Mouse (Mus musculus) gastrocnemius, postnatal 25 days (tissue): ENCODE measurements around the gene Map3k4. TPM values are rescaled to one million over a fixed set of nuclear protein-coding genes. Genes with fewer than 3 reads are reported as not detected.
A peak's percentile ranks its signal among the peaks of the same experiment; 100 is the strongest.

Experiments
- DNase-seq: peaks from one replicate; pipeline ENCODE4 v3.0.0; 2022
- total RNA-seq, 2 experiments: library from RNA; stranded (reverse); gene quantifications; 1 replicate in 1 of 2; 2 replicates in 1 of 2; pipeline ENCODE4 v1.2.3; 2021

Map3k4 gene
- total RNA-seq, 2 experiments from 2014 or later, result 25.5 to 25.7 TPM

DNA sequence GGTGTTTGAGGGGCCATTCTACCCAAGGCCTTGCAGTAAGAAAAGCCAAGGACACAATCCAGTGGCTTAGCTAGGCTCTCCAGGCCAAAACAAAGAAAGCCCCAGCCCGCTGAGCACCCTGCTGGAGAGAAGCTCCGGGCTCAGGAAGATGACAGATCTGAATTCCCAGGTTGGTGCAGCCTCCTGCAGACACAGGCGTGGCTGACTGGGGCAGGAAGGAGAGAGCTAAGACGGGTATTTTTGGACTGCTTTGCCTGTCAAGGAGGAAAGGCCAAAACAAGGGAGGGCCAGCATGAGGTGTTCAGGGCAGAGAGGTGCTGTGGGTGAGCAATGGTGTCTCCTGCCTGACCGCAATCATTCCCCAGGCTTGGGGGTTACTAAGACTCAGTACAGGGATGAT lies 94.9 kb downstream of the Map3k4 start:
- no peak for DNase-seq

DNA sequence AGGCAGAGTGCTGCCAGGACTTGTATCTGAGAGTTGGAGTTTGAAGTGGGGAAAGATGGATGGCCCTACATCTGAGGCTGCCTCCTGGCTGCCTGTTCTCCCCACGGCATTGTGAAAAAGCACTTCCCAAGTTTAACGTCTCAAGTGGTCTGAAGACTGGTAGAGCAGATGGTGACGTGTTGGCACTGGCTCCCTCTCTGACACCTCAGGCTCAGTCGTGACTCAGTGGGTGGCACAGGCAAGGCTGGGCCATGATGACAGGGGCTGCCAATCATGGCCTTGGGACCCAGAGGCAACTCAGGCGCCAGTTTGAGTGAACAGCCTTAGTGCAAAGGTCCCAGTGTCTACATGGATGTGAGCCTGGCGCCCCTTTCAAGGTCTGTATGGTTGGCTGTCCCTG lies 96.7 kb downstream of the Map3k4 start:
- no peak for DNase-seq

DNA sequence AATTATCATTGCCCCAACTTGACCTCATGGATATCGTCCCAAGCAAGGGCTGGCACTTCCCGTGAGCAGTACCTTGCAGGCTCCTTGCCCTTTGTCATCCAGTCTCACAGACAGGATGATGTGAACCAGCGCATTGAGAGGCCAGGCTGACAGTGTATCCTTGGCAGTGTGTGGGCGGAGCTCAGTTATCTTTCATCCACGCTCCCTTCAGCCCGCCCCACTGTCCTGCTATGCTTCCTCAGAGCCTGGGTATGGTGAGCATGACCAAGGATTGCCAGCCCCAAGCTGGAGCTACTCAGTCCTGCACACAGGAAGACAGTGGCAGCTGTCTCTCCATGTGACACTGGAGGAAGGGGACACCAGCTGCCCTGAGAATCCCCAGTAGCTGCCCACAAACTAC lies 102.4 kb downstream of the Map3k4 start:
- DNase-seq, result no peak

DNA sequence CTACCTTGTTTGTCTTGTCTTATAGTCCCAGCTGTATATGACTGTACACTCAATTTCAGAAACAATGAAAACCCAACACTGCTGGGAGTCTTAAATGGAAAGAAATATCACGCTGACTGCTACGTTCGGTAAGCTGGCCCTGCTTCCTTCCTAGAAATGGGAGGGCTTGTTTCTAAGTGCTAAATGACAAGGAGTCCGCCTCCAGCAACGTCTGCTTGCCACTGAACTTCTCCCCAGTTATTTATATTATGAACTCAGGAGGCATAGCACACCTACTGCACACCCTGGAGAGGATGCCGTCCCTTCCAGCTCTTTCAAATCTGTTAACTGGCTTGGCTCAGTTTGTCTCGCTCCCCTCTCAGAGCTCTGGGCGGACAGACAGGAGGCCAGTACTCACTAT lies 105.2 kb downstream of the Map3k4 start:
- no peak for DNase-seq

DNA sequence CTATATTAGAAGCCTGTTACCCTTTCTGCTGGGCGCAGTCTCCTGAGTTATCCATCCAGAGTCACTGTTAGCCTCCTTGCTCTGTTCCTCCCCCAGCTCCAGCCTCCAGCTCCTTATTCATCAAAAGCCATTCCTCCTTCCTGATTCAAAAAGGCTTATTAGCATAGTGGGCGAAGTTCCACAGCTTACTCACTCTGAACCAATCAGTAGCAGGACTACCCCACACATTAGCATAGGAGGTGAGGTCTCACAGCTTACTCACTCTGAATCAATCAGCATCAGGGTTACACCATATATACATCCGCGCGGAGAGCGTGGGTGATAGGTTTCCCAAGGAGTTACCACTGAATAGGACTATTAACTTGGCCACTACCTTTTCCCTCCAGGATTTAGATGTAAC lies 106.3 kb downstream of the Map3k4 start:
- no peak for DNase-seq

DNA sequence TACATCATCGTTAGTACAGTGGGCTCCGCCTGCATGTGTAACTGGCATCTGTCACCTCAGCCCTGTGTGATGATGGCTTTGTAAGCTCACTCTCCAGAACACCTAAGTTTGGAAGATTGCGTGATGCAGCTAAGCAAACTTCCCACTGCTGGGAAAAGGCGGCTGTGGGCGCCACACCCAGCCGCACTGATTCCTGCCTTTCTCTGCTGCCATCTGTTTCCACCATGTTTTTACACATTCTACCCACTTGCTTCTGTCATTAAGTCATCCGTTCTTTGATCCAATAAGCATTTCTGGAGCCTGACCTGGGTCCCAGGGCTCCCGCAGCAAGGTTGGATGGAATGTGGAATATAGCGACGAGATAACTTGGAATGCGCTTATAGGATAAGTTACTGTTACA lies 106.7 kb downstream of the Map3k4 start:
- DNase-seq, result no peak

DNA sequence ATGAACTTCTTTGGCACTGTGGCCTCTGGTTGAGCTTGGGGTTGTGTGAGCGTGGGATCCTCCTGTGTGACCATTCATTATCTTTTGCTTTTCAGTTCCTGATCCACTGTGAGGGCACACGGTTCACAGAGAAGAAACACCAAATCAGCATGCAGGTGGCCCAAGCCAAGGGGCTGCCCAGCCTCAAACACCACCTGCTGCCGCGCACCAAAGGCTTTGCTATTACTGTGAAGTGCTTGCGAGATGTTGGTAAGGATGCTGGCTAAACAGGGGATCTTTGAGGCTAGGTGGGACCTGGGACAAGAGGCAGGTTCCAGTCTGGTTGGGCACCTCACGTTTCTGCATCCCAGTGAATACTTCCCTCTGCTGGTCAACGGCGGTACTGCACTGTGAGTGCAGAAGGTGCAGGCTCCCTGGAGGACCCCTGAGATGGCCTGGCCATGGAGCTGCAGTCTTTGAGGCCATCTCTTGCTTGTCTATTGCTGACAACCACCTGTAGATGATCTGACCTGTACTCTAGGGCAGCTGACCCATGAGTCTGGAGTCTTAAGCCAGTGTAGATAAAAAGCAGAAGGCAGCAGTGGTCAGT lies 108.0 kb downstream of the Map3k4 start:
- DNase-seq, result peak; percentile 62

DNA sequence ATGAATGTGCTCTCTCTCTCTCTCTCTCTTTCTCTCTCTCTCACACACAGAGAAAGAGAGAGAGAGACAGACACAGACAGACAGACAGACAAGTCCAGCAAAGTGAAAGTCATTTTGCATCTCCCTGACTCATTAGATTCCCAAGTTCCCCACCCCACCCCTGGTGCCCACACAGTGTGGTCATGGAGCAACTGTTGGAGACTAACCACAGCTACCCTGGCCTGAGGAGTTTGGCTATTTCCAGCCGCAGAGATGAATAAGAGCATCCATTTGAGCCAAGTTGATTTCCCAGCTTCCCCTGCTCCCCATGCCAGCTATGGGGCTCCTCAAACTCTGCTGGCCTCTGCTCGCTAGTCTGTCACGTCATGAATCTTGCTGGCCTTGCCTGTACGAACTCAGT lies 109.1 kb downstream of the Map3k4 start:
- DNase-seq, result no peak

DNA sequence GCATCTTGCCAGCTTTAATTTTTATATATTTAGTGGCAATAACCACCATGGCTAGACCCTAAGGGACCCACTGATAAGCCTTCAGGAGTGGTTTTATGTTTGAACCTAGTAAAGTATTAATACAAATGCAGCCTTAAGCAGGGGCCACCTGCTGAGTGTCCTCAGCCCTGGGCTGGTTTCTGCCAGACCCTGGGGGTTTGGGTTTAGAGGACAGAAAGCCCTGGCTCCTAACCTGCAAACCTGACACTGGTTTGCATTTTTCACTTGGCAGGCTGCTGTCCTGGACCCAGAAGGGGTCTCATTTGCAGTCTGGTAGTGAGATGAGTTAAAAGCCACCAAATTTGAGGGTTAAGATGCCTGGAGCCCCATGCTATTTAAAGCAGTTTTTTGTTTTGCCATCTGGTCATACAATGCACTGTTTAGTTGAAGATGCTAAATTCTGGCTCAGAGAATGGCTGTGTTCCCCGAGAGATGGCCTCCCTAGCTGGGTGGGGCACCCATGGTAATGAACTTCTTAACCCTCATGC lies 111.5 kb downstream of the Map3k4 start:
- DNase-seq, result no peak

DNA sequence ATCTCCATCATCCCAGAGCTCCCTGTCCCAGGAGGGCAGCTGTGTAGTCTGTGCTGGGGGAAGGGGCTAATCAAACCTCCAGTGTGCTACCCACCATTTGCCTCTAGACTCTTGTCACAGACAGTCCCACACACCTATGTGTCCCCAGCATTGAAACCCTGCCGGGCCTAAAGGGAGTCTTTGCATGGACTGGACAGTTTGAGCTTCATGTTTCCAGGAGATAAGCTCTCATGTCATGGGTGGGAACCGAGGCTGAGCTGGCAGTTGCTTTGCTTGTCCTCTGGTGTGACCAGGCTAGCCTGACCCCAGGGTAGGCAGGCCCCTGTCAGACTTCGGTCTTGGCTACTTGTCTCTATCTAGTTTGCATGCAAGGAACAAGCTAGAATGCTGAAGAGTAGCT lies 112.3 kb downstream of the Map3k4 start:
- DNase-seq, result no peak

DNA sequence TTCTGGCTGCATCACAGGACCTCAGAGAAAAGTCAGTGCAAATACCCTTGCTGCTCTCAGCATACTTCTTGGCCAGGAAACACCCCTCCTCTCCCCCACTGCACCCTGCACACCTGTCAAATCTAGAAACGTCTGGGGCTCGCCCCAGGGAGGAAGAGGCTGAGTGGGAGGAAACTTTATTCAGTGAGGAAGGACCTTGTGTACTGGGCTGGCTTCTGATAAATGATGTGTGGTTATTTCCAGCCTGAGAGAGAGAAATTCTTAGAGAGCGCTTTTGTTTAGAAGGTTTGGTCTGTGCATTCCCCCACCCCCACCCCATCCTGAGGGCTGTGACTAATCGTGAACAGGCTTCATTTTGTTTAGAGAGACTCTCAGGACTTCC lies 112.9 kb downstream of the Map3k4 start:
- no peak for DNase-seq

DNA sequence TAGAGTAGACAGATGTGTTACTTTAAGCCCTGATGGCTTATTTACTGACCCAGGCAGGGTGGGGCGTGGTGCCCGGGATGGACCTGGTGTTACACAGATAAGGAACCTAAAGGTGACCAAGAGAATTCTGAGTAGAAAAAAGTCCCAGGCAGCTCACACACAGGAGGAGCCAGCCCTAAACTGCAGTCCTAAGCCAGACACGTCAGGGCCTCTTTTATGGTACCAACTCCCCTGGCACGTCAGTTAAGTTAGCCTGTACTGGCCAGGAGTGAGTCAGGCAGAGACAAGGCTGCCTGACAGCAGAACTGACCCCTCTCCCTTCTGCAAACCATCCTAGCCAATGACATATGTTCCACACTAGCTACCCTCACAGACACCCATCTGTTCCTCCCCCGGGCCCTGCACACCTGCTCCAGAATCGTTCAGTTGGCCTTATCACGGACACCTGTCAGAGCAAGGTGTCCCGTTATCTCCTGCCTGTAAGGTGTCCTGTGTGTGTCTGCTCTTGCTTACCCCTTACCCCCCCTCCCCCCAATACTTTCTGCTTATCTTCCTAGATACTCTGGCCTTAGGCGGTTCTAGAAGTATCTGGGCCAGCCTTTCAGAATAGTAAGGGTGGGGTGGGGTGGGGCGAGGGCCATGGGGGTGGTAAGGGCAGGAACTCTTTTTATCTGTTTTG lies 113.4 kb downstream of the Map3k4 start:
- no peak for DNase-seq

DNA sequence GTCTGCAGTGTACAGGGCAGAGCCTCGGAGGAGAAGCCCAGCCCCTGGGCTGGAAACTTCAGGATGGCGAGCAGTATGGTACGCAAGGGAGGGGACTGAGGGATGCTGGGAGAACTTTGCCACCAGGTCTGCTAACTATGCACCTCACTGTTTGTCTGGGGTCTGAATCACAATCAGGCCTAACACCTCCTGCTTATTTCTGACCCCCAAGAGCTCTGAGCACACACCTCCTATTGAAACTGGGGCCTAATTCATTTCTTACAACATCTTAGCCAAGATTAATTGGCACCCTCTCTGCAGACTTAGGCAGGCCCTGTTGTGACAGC lies 113.9 kb downstream of the Map3k4 start:
- DNase-seq, result no peak

DNA sequence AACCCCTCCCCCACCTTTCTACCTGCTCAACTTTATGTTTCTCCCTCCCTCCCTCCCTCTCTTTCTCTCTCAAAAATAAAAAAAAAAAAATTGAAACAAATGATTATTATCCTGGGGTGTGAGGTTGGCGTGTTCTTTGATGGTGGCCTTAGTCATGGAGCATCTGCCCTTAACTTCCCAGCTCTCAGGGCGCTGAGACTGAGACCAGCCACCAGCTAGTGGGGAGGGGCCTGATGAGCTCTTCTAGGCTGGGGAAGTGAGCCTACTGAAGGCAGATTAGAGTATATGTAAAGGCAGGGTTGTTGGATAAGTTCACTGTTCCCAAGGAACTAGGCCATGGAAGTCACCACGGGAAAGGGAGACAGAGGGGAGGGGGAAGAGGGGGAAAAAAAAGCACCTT lies 114.3 kb downstream of the Map3k4 start:
- no peak for DNase-seq

DNA sequence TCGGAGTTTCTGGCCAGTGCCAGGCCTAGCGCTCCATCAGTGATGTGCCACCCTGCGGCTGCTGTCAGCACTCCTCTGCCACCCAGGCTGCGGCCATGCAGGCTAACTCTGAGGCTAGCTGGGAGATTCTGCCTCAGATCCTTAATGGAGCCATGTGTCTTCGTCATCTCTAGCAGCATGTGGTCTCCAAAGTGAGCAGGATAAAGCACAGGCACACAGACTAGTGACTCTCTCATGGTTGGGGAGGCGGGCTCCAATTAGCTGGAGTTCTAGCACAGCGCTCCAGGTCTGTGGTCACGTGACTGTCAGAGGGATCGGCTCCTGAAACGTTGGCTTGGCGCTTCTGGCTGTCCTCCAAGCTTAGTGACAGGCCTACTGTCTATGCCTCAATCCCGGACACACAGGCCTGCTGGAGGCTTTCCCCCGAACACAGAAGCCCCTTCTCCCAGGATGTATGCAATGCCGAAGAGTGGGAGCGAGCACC lies 115.1 kb downstream of the Map3k4 start:
- DNase-seq, result no peak

DNA sequence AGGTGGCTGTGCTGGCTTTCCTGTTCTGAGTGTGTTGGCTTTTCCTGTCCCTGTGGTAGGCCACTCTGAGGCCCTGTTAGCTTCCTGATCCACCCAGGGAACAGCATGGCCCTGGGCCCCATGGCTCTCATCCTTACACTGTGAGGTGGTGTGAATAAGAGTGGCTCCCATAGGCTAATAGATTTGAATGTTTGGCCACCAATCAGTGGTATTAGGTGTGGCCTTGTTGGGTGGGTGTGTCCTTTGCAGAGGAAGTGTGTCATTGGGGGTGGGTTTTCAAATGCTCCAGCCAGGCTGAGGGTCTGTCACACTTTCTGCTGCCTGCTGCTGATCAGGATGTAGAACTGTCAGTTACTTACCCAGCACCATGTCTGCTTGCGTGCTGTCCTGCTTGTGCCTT lies 117.5 kb downstream of the Map3k4 start:
- no peak for DNase-seq

DNA sequence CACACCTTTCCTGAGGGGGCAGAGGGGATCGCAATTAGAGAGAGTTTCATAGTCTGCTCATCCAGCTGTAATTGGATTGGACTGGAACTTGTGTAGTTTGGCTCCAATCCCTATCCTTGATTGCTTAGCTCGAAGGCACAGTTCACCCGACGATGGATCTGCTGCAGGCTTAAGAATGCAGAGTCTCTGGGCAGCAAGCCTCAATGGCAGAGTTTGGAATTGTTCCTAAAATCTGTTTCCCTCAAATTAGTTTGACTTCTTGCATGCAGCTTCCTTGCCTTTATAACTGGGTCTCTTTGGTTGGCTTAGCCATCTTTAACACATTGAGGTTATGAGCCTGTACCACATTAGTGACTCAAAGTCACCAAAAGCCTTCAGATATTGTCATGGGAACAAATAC lies 118.7 kb downstream of the Map3k4 start:
- DNase-seq, result no peak

DNA sequence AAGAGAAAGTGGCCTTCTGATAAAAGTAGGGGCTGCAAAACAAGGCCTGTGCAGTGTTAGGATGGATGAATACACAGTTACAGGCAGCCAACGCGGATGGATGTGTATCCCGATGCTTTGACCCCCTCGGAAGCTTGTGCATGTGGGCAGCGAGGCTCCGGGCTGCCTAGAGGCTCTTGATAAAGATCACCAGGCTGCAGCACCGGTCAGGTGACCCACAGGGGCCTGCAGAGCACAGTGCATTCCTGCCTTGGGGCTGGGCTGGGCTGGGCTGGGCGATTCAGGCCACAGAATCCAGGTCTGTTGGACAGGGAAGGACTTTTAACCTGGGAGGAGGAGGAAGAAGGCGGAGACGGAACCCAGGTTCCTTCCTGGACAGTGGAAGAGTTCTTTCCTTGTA lies 123.0 kb downstream of the Map3k4 start:
- no peak for DNase-seq

DNA sequence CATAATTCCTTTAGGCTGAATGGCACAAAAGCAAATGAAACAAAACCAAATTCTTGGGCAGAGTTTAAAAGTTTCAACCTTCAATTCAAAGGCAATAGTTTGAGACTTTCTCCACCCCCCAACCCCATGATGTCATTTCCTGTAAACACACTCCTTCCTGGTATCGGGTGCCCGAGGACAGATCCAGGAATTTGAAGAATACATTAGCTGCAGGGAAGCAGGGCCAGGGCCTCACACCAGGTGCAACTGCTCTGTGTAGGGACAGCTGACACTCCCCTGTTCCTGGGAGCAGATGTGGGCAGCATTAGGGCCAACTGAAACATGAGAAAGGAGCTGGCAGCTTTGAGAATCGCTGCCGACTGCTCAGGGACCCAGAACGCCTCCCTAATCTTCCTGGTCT lies 123.5 kb downstream of the Map3k4 start:
- peak; percentile 21 for DNase-seq

DNA sequence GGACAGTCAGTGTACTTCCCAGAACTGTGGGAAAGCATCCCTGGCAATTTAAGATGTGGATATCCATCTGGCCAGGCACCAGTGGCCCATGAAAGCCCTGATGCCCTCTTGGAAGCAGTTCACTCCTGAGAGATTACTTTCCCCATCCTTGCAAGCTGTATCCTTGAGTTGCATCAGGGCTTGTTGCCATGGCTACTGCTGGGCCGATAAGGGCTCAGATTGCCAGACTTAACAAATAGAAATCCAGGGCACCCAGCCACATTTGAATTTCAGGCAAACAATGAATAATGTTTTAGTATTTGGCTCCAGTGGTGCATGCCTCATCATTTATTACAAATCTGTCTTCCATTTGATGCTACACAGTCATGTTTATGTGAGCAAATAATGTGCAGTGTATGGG lies 130.8 kb downstream of the Map3k4 start:
- no peak for DNase-seq

DNA sequence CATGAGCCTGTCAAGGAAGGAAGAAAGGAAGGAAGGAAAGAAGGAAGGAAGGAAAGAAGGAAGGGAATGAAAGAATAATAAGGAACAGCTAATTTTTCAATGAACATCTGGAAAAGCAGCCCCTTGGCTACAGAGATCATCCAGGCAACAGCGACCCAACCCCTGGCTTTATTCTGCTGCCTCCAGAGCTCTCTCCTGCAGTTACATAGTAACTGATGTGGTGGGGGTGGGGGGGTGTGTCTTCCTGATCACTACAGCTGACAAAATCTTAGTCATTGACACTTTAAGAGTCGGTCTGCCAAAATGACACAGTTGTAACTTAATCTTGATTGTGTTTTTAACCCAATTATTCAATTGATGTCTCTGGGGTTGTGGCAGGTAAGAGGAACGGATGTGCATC lies 132.3 kb downstream of the Map3k4 start:
- no peak for DNase-seq

DNA sequence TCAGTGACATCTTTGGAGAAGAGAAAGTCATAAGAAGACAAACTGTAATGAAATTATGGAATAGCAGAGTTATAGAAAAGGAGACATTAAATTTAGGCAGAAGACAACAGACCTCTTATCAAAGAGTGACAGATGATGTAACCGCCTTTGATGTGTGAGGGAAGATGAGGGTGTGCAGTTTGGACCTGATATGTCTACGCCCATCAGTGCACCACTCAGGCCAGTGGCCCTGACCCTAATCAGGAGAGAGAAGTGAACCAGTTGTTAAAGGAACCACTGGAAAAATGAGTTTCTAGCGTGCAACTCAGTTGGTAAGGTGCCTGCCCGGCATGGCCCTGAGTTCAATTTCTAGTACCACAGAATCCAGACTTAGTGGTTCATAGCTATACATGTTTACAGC lies 132.7 kb downstream of the Map3k4 start:
- DNase-seq, result no peak

DNA sequence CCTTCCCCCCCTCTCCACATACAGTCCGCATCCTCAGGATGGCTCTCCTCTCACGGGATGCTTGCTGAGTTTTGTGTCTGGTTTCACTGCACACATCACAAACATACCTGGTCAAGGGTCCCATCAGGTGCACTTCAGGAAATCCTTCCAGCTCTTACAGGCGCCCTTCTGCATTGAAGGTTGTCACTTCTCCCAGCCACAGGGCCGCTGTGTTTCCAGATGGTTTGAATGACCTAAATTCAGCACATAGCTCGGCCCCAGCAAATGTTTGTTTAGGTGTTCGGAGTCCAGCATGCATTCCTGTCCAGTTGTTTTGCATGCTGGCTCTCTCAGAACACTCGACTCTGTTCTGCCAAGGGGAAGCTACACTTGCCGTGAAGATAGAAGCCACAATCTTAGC lies 134.3 kb downstream of the Map3k4 start:
- no peak for DNase-seq

DNA sequence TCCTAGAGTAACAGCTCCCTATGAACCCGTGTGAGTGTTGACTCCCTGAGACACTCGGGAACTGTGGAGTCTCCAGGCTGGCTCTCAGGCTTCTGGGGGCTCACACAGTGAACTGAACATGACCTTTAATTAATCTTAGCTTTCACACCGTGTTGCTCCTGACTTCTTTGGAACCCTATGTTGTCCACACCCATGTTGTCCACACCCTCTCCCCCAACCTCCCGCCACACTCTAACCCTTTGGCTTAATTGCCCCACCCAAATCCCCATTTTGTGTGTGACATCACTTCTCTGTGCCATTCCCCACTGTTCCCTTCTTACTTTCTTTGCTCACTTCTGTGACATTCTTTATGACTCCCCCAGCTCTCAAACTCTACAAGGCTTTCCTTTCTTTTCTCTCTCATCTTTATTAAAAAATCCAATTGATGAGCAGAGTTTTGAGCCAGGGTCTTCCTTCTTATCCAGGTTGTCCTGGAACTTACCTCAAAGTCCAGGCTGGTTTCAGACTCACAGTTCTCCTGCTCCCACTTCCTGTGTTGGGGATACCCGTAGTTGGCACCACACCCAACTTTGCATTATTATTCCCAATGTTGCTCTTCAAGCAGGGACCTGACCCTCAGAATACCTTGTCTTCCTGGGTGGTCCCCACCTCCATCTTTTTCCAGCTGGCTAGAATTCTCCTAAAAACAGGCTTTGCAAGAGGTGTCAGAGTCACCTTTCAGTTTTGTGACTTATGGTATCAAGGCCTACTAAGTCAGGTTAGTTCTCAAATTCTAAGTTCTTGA lies 135.7 kb downstream of the Map3k4 start:
- no peak for DNase-seq
